Mouse (Mus musculus): ENCODE data around the gene Pde4c.
A peak's percentile ranks its signal among the peaks of the same experiment; 100 is the strongest.

DNA sequence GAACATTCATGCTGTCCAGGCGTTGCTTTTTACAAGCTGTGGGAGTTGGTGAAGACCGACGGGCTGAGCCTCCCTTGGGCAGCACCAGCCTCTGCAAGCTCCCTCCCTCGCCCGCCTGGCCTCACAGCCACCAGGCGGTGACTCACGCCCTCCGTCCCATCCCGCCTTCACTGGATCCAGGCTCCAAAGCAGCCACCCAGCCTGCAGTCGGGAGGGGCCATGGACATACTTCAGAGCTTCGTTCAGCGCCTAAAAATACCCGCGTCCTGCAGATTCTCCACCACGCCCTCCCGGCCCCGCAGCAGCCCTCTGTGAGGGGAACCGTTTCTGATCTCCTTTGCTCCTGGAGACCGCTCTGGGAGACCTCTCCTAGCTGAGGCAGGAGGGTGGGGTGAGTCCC lies 41.3 kb upstream of the Pde4c start:
- TF ChIP-seq POLR2A (IDR thresholded peaks at IDR 0.05; ENCODE audit: insufficient read length, low read depth) (peak; percentile 63), REST (IDR thresholded peaks at IDR 0.05; ENCODE audit: insufficient read depth, insufficient read length) (no peak), MAX (IDR thresholded peaks at IDR 0.05; ENCODE audit: low read depth) (no peak), E2F4 (IDR thresholded peaks at IDR 0.05; ENCODE audit: insufficient read depth) (peak; percentile 13), MYOG (IDR thresholded peaks at IDR 0.05; ENCODE audit: control insufficient read depth in 1 of 3, insufficient read depth in 1 of 3, insufficient read length in 2 of 3, low read depth in 2 of 3) (peak in 1 of 3 experiments; percentile 67), TCF3 (IDR thresholded peaks at IDR 0.05; ENCODE audit: insufficient read length, low read depth) (no peak), CEBPB (IDR thresholded peaks at IDR 0.05; ENCODE audit: insufficient read depth, poor library complexity, severe bottlenecking) (no peak), SRF (IDR thresholded peaks at IDR 0.05; ENCODE audit: control insufficient read depth, insufficient read length, low read depth) (no peak), TCF12 (IDR thresholded peaks at IDR 0.05; ENCODE audit: insufficient read depth, poor library complexity, severe bottlenecking) (no peak)

Data from myocyte (in vitro differentiated cells).